Mouse (Mus musculus) limb, embryonic 14.5 days (tissue): ENCODE measurements around the gene Uchl4. TPM values are rescaled to one million over a fixed set of nuclear protein-coding genes. Genes with fewer than 3 reads are reported as not detected.

Source experiments
- ATAC-seq: fragments of 200-750 bp; cut with Nextera tagmentation; 2 replicates; pipeline ENCODE4 v1.8.0; 2017; ENCODE audit warnings: low read depth, moderate number of reproducible peaks, moderate TSS enrichment; ENCODE audit not compliant: low FRiP score
- DNase-seq: peaks from one replicate; pipeline ENCODE4 v3.0.0-alpha.2; 2015; ENCODE audit warnings: low spot score
- H3K27ac ChIP-seq: fragments of 300-500 bp; sonication (generic); replicated peaks from 2 replicates; pipeline ENCODE4 v1.5.1; 2014; ENCODE audit warnings: low read depth, mild to moderate bottlenecking, low read length, moderate library complexity, mixed read lengths
- H3K27me3 ChIP-seq: fragments of 300-500 bp; sonication (generic); 2 replicates; pipeline ENCODE4 v1.6.1; 2014; ENCODE audit warnings: low read length, mixed read lengths; ENCODE audit not compliant: control insufficient read depth, insufficient read depth
- H3K36me3 ChIP-seq: fragments of 300-500 bp; sonication (generic); 2 replicates; pipeline ENCODE4 v1.6.1; 2014; ENCODE audit warnings: mild to moderate bottlenecking, low read length, moderate library complexity, mixed read lengths; ENCODE audit not compliant: control insufficient read depth, insufficient read depth
- H3K4me1 ChIP-seq: fragments of 300-500 bp; sonication (generic); 2 replicates; pipeline ENCODE4 v1.6.1; 2014; ENCODE audit warnings: antibody characterized with exemption, low read length, mixed read lengths; ENCODE audit not compliant: control insufficient read depth, insufficient read depth
- H3K4me2 ChIP-seq: fragments of 300-500 bp; sonication (generic); replicated peaks from 2 replicates; pipeline ENCODE4 v1.6.1; 2014; ENCODE audit warnings: low read depth, mild to moderate bottlenecking, low read length, moderate library complexity; ENCODE audit not compliant: severe bottlenecking
- H3K4me3 ChIP-seq: fragments of 300-500 bp; sonication (generic); replicated peaks from 2 replicates; pipeline ENCODE4 v1.5.1; 2014; ENCODE audit warnings: low read length
- H3K9ac ChIP-seq: fragments of 300-500 bp; sonication (generic); 2 replicates; pipeline ENCODE4 v1.6.1; 2014; ENCODE audit warnings: mild to moderate bottlenecking, low read depth, low read length, moderate library complexity; ENCODE audit not compliant: severe bottlenecking
- H3K9me3 ChIP-seq: fragments of 300-500 bp; sonication (generic); 2 replicates; pipeline ENCODE4 v1.6.1; 2016; ENCODE audit warnings: low read length; ENCODE audit not compliant: control insufficient read depth
- POLR2A ChIP-seq: fragments of 200-500 bp; IDR thresholded peaks from 2 replicates; pipeline ENCODE4 v1.8.0; 2012; ENCODE audit warnings: inconsistent platforms, mild to moderate bottlenecking, moderate library complexity, borderline replicate concordance; ENCODE audit not compliant: insufficient read depth, insufficient read length; ENCODE audit errors: extremely low read depth
- WGBS: fragments of 180-500 bp; shearing (Covaris S2); extraction: QIAGEN DNeasy Blood & Tissue Kit; methylation state at CpG from one replicate; pipeline ENCODE4 v1.1.7; 2014; 5-methylcytosine and 5-hydroxymethylcytosine counted together
- polyA plus RNA-seq, 2 experiments: library from polyadenylated mRNA; depleted of rRNA in 1 of 2; stranded (reverse) in 1 of 2; unstranded in 1 of 2; fragments of >200 nt; fragmentation: Nextera tagmentation in 1 of 2; extraction: Ambion mirVana in 1 of 2; gene quantifications; 2 replicates each; pipeline versions ENCODE4 v1.2.1 to v1.2.3; 2012 to 2014

The Uchl4 gene
- polyA plus RNA-seq, 2 experiments: 0.05 to 1.5 TPM

- H3K9ac ChIP-seq: no peak overlapping the region
- H3K27ac ChIP-seq: no peak overlapping the region
- no peaks in the 10 kb centered on the region for H3K4me1 ChIP-seq
- H3K4me2 ChIP-seq: no peak overlapping the region
- no peaks in the 10 kb centered on the region for H3K27me3 ChIP-seq
- ATAC-seq (no peak), DNase-seq (no peak)
- no peak overlapping the region for H3K4me3 ChIP-seq
- no peak for TF ChIP-seq POLR2A
- no peaks in the 10 kb centered on the region for H3K9me3 ChIP-seq
- no peaks in the 10 kb centered on the region for H3K36me3 ChIP-seq
- WGBS: 69% methylated on average over 1 of the region's 1 CpGs
Observed at GRCm38 (mm10) chr9:64274919-64275318, 39.9 kb downstream of the Uchl4 start.

- H3K9ac ChIP-seq: no peak overlapping the region
- ATAC-seq: no peak
- no peak overlapping the region for H3K4me3 ChIP-seq
- H3K9me3 ChIP-seq: no peaks in the 10 kb centered on the region
- H3K27me3 ChIP-seq: no peaks in the 10 kb centered on the region
- no peak overlapping the region for H3K27ac ChIP-seq
- H3K4me1 ChIP-seq: peaks cover 6% of the 10 kb centered on the region
- 71% methylated on average over 8 of the region's 8 CpGs for WGBS
- no peaks in the 10 kb centered on the region for H3K36me3 ChIP-seq
- peak; percentile 66 for DNase-seq
- no peak for TF ChIP-seq POLR2A
- H3K4me2 ChIP-seq: no peak overlapping the region
Observed at GRCm38 (mm10) chr9:64277706-64278105, 42.7 kb downstream of the Uchl4 start.

GRCm38 (mm10) chr9:64278665-64279310 is 43.8 kb downstream of the Uchl4 start:
- TF ChIP-seq POLR2A: no peak
- Histone ChIP-seq H3K27me3 (no peaks in the 10 kb centered on the region), H3K4me1 (peaks cover 7% of the 10 kb centered on the region), H3K36me3 (no peaks in the 10 kb centered on the region), H3K27ac (no peak overlapping the region), H3K9ac (no peak overlapping the region), H3K4me2 (no peak overlapping the region), H3K9me3 (no peaks in the 10 kb centered on the region), H3K4me3 (no peak overlapping the region)
- ATAC-seq: no peak
- 93% methylated on average over 6 of the region's 6 CpGs for WGBS
- DNase-seq: no peak

GRCm38 (mm10) chr9:64281105-64281780 is 46.2 kb downstream of the Uchl4 start, which contains the start of gene Tipin:
Gene Tipin (plus strand): TSS chr9:64281581.
- no peaks in the 10 kb centered on the region for H3K27me3 ChIP-seq
- H3K4me2 ChIP-seq: peak within 1 kb of the TSS; percentile 72
- peak within 1 kb of the TSS; percentile 98 for H3K9ac ChIP-seq
- H3K4me3 ChIP-seq: peak within 1 kb of the TSS; percentile 78
- 3% methylated on average over 45 of the region's 46 CpGs for WGBS
- DNase-seq (peak; percentile 97), ATAC-seq (peak; percentile 96)
- no peaks in the 10 kb centered on the region for H3K9me3 ChIP-seq
- H3K27ac ChIP-seq: peak within 1 kb of the TSS; percentile 97
- TF ChIP-seq POLR2A: peak; percentile 93; the same call in 1 of the 2 replicates
- H3K36me3 ChIP-seq: no peaks in the 10 kb centered on the region
- H3K4me1 ChIP-seq: peaks cover 7% of the 10 kb centered on the region

- peaks cover 7% of the 10 kb centered on the region for H3K4me1 ChIP-seq
- no peaks in the 10 kb centered on the region for H3K27me3 ChIP-seq
- DNase-seq (peak; percentile 21), ATAC-seq (peak; percentile 80)
- WGBS: under 1% methylated on average over 24 of the region's 24 CpGs
- peak overlapping the region; percentile 98 for H3K9ac ChIP-seq
- no peak for TF ChIP-seq POLR2A
- peak overlapping the region; percentile 72 for H3K4me2 ChIP-seq
- H3K36me3 ChIP-seq: 0 out of 2 replicates have a peak, but pooled peaks cover under 1% of the 10 kb centered on the region
- peak overlapping the region; percentile 78 for H3K4me3 ChIP-seq
- H3K9me3 ChIP-seq: no peaks in the 10 kb centered on the region
- peak overlapping the region; percentile 97 for H3K27ac ChIP-seq
Observed at GRCm38 (mm10) chr9:64281781-64282178, 46.8 kb downstream of the Uchl4 start.
